Mouse (Mus musculus) heart, postnatal 0 days (tissue): ENCODE measurements at regions not wholly inside any gene's neighbourhood (a gene's known extent, or its start where the extent isn't known, plus 50 kb on each side); places are given as distances from the start of the nearest gene placed in this dataset.

Source experiments
- CTCF ChIP-seq: IDR thresholded peaks from 2 replicates; pipeline ENCODE4 v1.5.1; 2016; ENCODE audit warnings: antibody characterized with exemption, control low read depth, low read depth
- EP300 ChIP-seq: IDR thresholded peaks from 2 replicates; pipeline ENCODE4 v1.6.1; 2016; ENCODE audit warnings: antibody characterized with exemption, low read depth

DNA sequence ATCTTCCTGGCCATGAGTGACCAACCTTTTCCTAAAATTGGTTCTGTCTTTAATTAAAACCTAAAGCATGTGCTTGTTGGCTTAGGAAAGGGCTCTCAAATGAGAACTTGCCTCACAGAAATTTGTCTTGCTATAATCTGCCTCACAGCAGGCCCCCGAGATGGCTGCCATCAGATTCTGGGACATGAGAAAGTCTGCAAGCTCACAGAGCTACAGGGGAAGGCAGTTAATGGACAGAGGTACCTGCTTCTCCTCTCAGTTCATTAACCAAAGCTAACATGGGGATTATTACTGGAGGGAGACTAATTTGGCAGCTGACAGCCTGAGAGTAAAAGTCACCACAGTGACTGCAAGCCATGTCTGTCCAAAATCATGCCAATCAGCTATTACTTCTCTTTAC, 358.5 kb upstream of the Dmac1 start:
- TF ChIP-seq EP300 (no peak), CTCF (no peak)
